Mouse (Mus musculus): ENCODE measurements at regions not wholly inside any gene's neighbourhood (a gene's known extent, or its start where the extent isn't known, plus 50 kb on each side); places are given as distances from the start of the nearest gene placed in this dataset.

- no peak for DNase-seq (ENCODE audit: low spot score)
Measured at GRCm38 (mm10) chr15:52959711-52960110, 925.0 kb upstream of the Gm7489 start.

GRCm38 (mm10) chr15:52961491-52961890, 923.2 kb upstream of the Gm7489 start:
- no peak for DNase-seq (ENCODE audit: low spot score)

- no peak for DNase-seq (ENCODE audit: low spot score)
Measured at GRCm38 (mm10) chr15:52963918-52964317, 920.8 kb upstream of the Gm7489 start.

- no peak for DNase-seq (ENCODE audit: low spot score)
Measured at GRCm38 (mm10) chr15:52964403-52964802, 920.3 kb upstream of the Gm7489 start.

- no peak for DNase-seq (ENCODE audit: low spot score)
Measured at GRCm38 (mm10) chr15:52967801-52968235, 916.9 kb upstream of the Gm7489 start.

- no peak for DNase-seq (ENCODE audit: low spot score)
Measured at GRCm38 (mm10) chr15:52982821-52983220, 901.9 kb upstream of the Gm7489 start.

- no peak for DNase-seq (ENCODE audit: low spot score)
Measured at GRCm38 (mm10) chr15:52990580-52990979, 894.1 kb upstream of the Gm7489 start.

GRCm38 (mm10) chr15:52994351-52994750, 890.4 kb upstream of the Gm7489 start:
- no peak for DNase-seq (ENCODE audit: low spot score)

GRCm38 (mm10) chr15:52999200-52999599, 885.5 kb upstream of the Gm7489 start:
- DNase-seq (ENCODE audit: low spot score): no peak

- DNase-seq (ENCODE audit: low spot score): no peak
Measured at GRCm38 (mm10) chr15:52999776-53000175, 884.9 kb upstream of the Gm7489 start.

- no peak for DNase-seq (ENCODE audit: low spot score)
Measured at GRCm38 (mm10) chr15:53001429-53001828, 883.3 kb upstream of the Gm7489 start.

GRCm38 (mm10) chr15:53001964-53002363, 882.7 kb upstream of the Gm7489 start:
- DNase-seq (ENCODE audit: low spot score): no peak

GRCm38 (mm10) chr15:53004078-53004477, 880.6 kb upstream of the Gm7489 start:
- no peak for DNase-seq (ENCODE audit: low spot score)

- no peak for DNase-seq (ENCODE audit: low spot score)
Measured at GRCm38 (mm10) chr15:53006844-53007243, 877.9 kb upstream of the Gm7489 start.

- no peak for DNase-seq (ENCODE audit: low spot score)
Measured at GRCm38 (mm10) chr15:53009337-53009736, 875.4 kb upstream of the Gm7489 start.

All from T-cell, adult 2 months (primary cell).